Mouse (Mus musculus) T-helper 2 cell (primary cell): Measurements from ENCODE around the gene Amd1.

Experiments
- in situ Hi-C: fragments of 300-600 bp; cut with MboI, MseI; formaldehyde crosslinking; loops from one replicate; pipeline ENCODE4 v1.15.1; 2025; ENCODE audit warnings: high pct_unique_total_duplicates

The Amd1 gene

DNA sequence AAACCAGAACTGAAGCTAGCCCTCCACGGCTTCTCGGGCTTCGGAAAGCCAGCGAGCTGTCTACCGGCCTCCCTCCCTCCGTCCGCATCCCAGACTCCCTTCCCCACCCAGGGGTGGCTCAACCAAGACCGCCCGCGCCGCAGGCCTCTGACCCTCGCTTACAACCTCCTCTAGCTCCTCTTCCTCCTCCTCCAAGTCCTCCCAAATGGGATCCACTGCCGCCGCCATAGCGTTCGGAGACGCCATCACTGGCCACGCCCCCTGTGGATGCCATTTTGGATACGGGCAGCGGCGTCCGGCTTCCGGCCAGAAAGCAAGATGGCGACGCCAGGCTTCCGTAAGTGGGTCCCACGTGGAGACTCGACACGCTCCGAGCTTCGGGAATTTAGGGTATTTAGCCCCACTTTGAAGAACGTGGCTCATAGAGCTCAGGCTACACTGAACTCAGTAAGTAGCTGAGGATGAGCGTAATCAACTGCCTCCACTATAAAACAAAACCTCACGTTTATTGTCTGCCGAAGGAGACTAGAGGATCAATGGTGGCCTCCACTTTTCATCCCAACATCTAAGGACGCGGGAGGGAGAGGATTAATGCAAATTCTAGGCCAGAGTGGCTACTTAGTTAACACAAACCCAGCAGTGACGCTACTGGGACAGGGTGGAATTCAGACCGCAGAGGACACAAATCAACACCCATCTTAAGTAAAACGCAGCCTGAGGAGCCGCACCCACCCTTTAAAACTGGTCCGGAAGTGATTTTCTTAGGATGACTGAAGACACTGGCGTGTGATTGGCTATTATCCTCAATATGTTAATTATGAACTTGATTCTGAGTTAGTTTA, 44.4 kb downstream of the Amd1 start, which contains the start of gene Gtf3c6:
Gtf3c6 (minus strand) TSS at position 695 of the 842 bp plus-strand sequence.
- in situ Hi-C loops = loop anchor here (25.0 kb wide), 1 partner anchor 630 kb away; the partner anchor contains the start of genes Cdc40 and Wasf1

DNA sequence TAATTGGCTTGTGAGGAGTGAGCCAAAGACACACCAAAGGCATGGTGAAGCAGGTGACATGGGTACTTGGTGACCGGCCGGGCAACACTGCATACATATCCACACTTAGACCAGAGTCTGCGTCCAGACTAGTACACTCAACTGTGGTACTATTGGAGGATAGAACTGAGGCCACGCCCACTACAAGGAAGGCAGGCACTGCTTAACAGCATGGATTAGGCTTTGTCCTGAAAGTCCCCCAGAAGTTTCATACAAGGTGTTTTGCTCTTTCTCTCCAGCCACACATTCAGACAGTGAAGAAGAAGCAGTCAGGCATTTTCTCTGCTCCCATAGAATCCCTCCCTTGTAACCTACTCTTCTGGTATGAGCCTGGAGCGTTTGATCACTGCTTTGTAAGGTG, 45.3 kb downstream of the Amd1 start:
- in situ Hi-C loops = loop anchor here (25.0 kb wide), 1 partner anchor 631 kb away; the partner anchor contains the start of genes Cdc40 and Wasf1

DNA sequence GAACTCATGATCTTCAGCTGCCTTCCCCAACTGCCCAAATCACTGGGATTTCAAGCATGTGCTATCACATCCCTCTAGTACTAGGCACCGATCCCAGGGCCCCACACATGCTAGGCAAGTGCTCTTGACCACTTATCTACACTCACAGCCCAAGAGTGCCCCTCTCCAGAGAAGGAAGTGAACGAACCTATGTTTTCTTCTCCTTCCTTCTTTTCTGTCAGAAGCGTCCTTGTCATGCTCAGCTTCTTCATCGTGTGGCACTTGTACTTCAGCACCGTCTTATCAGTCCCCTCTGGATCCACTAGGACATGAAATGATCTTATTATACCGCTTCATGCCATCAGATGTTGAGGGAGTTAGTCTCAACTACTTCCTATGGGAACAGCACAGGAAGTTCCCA, 51.0 kb downstream of the Amd1 start:
- in situ Hi-C loops = loop anchor here (25.0 kb wide), 1 partner anchor 636 kb away; the partner anchor contains the start of genes Cdc40 and Wasf1

DNA sequence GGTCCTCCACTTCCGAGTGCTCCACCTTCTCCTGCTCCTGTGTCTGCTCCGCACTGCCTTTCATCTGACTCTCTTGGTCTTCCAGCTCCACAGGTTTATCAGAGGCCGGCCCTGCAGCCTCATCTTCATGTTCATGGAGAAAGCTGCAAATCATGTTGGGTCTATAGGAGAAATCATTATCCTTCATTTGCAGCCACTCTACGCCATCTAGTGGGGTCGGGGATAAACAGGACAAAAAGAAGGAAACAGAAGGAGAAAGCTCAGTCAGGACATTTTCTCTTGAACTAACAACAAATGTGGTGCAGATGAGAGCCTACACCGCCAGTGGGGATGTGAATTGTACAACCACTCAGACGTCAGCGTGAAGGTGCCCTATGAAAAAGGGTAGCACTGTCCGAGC, 52.4 kb downstream of the Amd1 start:
- in situ Hi-C loops = loop anchor here (25.0 kb wide), 1 partner anchor 638 kb away; the partner anchor contains the start of genes Cdc40 and Wasf1

DNA sequence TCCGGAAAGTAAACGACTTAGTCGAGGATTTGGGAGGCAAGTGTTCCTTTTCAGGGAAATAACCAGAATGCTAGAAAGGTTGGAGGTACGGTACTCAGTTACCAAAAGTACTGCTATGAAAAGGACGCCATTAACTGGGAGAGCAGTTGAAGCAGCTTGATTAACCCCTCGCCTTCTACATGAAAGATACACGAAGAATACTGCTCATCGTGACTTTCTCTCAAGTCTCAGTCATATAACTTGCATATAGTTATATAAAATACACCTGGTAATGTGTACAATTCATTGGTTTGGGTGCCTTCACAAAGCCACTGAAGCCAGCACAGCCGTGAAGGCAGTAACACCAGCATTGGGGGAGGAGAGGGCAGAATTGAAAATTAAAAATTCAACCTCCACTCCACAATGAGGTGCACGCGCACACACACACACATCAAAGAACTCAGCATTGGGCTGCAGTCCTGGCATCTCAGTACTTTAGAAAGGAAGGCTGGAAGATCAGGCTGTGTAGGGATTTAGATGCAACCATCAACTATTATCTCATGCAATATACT, 54.7 kb downstream of the Amd1 start:
- in situ Hi-C loops = no loop called here

DNA sequence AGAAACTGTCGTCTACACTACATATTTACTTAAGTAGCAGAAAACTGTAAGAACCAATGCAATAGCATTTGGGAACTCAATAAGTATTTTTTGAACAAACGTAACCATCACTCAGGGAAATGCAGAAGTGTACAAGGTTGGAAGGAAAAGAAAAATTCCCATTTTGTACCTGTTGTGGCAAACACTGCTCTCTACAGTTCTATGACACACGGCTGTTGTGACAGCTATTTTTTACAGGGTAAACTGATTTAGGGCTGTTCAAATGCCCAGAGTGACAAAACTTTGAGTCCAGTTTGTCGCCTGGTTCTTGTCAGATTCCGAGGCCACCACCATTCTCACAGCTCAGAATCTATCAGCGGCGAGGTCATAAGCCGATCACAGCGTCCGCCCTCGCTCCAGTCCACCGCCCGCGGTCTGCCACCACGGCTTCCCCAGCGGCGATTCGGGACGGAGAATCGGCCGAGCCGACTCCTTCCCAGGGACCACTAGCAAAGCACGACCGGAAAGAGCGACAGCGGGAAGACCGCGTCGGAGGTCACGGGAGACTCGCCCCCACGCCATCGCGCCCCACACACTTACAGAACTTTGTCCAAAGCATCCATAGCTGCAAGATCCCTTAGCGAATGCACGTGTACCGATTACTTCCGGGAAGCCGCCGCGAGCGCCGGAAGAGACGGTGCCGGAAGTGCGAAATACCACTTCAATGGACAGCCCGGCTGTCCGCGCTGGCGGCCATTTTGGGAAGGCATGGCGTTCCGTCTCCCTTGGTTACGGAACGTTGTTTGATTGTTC, 55.4 kb downstream of the Amd1 start, which contains the start of gene Rpf2:
Rpf2 (minus strand) TSS at position 663 of the 792 bp plus-strand sequence.
- in situ Hi-C loops = no loop called here

DNA sequence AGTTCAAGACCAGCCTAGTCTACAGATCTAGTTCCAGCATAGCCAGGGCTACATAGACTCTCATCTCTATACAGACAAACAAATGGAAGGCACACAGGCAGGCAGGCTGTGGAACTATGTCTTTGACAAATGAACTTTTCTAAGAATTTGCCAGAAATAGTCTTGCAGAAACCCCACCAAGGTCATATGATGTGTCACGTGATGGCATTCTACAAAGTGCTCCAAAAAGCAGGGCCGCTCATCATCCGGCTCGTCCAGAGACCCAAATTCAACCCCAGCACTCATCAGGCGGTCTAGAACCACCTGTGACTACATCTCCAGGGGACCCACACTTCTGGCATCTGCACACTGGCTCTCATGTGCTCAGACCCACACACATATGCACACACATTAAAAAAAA, 64.2 kb downstream of the Amd1 start:
- in situ Hi-C loops = no loop called here
